Mouse (Mus musculus): ENCODE data around the gene Atrnl1. TPM values are rescaled to one million over a fixed set of nuclear protein-coding genes. Genes with fewer than 3 reads are reported as not detected.
A peak's percentile ranks its signal among the peaks of the same experiment; 100 is the strongest.

The Atrnl1 gene
- polyA plus RNA-seq, 1 experiment from 2014 or later, result 5.6 TPM

GRCm38 (mm10) chr19:57816221-57816996 lies 205.6 kb downstream of the Atrnl1 start:
- DNase-seq (ENCODE audit: low spot score, missing footprints), result peak; percentile 88
- H3K9me3 ChIP-seq (ENCODE audit: control insufficient read depth, low read length), result no peaks in the 10 kb centered on the region
- H3K4me1 ChIP-seq (ENCODE audit: control insufficient read depth, insufficient read depth, low read length), result no peaks in the 10 kb centered on the region
- no peaks in the 10 kb centered on the region for H3K36me3 ChIP-seq (ENCODE audit: control insufficient read depth, insufficient read depth, low read length)
- H3K4me2 ChIP-seq, result no peak overlapping the region
- no peaks in the 10 kb centered on the region for H3K27me3 ChIP-seq (ENCODE audit: control insufficient read depth, insufficient read depth, low read length)
- ATAC-seq (ENCODE audit: low FRiP score), result no peak
- no peak overlapping the region for H3K9ac ChIP-seq (ENCODE audit: low read length)
- no peak overlapping the region for H3K4me3 ChIP-seq (ENCODE audit: low read depth, low read length)
- H3K27ac ChIP-seq (ENCODE audit: low read depth, low read length), result no peak overlapping the region
- WGBS, result 83% methylated on average over 17 of the region's 17 CpGs

GRCm38 (mm10) chr19:57817736-57818135 lies 206.9 kb downstream of the Atrnl1 start:
- no peak for ATAC-seq (ENCODE audit: low FRiP score)
- DNase-seq (ENCODE audit: low spot score, missing footprints), result no peak

GRCm38 (mm10) chr19:57823446-57823845 lies 212.6 kb downstream of the Atrnl1 start:
- Histone ChIP-seq H3K27me3 (ENCODE audit: control insufficient read depth, insufficient read depth, low read length) (no peaks in the 10 kb centered on the region), H3K4me2 (no peak overlapping the region), H3K9ac (ENCODE audit: low read length) (no peak overlapping the region), H3K27ac (ENCODE audit: low read depth, low read length) (no peak overlapping the region), H3K36me3 (ENCODE audit: control insufficient read depth, insufficient read depth, low read length) (no peaks in the 10 kb centered on the region), H3K9me3 (ENCODE audit: control insufficient read depth, low read length) (no peaks in the 10 kb centered on the region), H3K4me1 (ENCODE audit: control insufficient read depth, insufficient read depth, low read length) (no peaks in the 10 kb centered on the region), H3K4me3 (ENCODE audit: low read depth, low read length) (no peak overlapping the region)
- ATAC-seq (ENCODE audit: low FRiP score), result no peak
- WGBS, result 83% methylated on average over 4 of the region's 4 CpGs
- no peak for DNase-seq (ENCODE audit: low spot score, missing footprints)

More at GRCm38 (mm10) chr19:57817736-57818135, 206.9 kb downstream of the Atrnl1 start:
- Histone ChIP-seq H3K4me2 (no peak overlapping the region), H3K27me3 (ENCODE audit: control insufficient read depth, insufficient read depth, low read length) (no peaks in the 10 kb centered on the region), H3K9me3 (ENCODE audit: control insufficient read depth, low read length) (no peaks in the 10 kb centered on the region), H3K4me3 (ENCODE audit: low read depth, low read length) (no peak overlapping the region), H3K9ac (ENCODE audit: low read length) (no peak overlapping the region), H3K27ac (ENCODE audit: low read depth, low read length) (no peak overlapping the region), H3K36me3 (ENCODE audit: control insufficient read depth, insufficient read depth, low read length) (no peaks in the 10 kb centered on the region), H3K4me1 (ENCODE audit: control insufficient read depth, insufficient read depth, low read length) (no peaks in the 10 kb centered on the region)
- WGBS, result 64% methylated on average over 11 of the region's 11 CpGs

GRCm38 (mm10) chr19:57825271-57826207 lies 214.7 kb downstream of the Atrnl1 start:
- Histone ChIP-seq H3K9me3 (ENCODE audit: control insufficient read depth, low read length) (no peaks in the 10 kb centered on the region), H3K4me2 (no peak overlapping the region), H3K36me3 (ENCODE audit: control insufficient read depth, insufficient read depth, low read length) (no peaks in the 10 kb centered on the region), H3K9ac (ENCODE audit: low read length) (no peak overlapping the region), H3K4me3 (ENCODE audit: low read depth, low read length) (no peak overlapping the region), H3K4me1 (ENCODE audit: control insufficient read depth, insufficient read depth, low read length) (no peaks in the 10 kb centered on the region), H3K27me3 (ENCODE audit: control insufficient read depth, insufficient read depth, low read length) (no peaks in the 10 kb centered on the region), H3K27ac (ENCODE audit: low read depth, low read length) (no peak overlapping the region)
- WGBS, result 91% methylated on average over 13 of the region's 13 CpGs
- ATAC-seq (ENCODE audit: low FRiP score) (no peak), DNase-seq (ENCODE audit: low spot score, missing footprints) (no peak)

- no peak overlapping the region for H3K4me3 ChIP-seq (ENCODE audit: low read depth, low read length)
- ATAC-seq (ENCODE audit: low FRiP score) (no peak), DNase-seq (ENCODE audit: low spot score, missing footprints) (no peak)
- H3K9ac ChIP-seq (ENCODE audit: low read length), result no peak overlapping the region
- no peak overlapping the region for H3K27ac ChIP-seq (ENCODE audit: low read depth, low read length)
- no peaks in the 10 kb centered on the region for H3K36me3 ChIP-seq (ENCODE audit: control insufficient read depth, insufficient read depth, low read length)
- H3K4me1 ChIP-seq (ENCODE audit: control insufficient read depth, insufficient read depth, low read length), result no peaks in the 10 kb centered on the region
- no peaks in the 10 kb centered on the region for H3K9me3 ChIP-seq (ENCODE audit: control insufficient read depth, low read length)
- no peak overlapping the region for H3K4me2 ChIP-seq
- 93% methylated on average over 7 of the region's 7 CpGs for WGBS
- no peaks in the 10 kb centered on the region for H3K27me3 ChIP-seq (ENCODE audit: control insufficient read depth, insufficient read depth, low read length)
Measured at GRCm38 (mm10) chr19:57833083-57833482, 222.2 kb downstream of the Atrnl1 start.

- H3K4me1 ChIP-seq (ENCODE audit: control insufficient read depth, insufficient read depth, low read length), result no peaks in the 10 kb centered on the region
- H3K4me2 ChIP-seq, result no peak overlapping the region
- no peaks in the 10 kb centered on the region for H3K27me3 ChIP-seq (ENCODE audit: control insufficient read depth, insufficient read depth, low read length)
- WGBS, result 95% methylated on average over 6 of the region's 6 CpGs
- H3K9ac ChIP-seq (ENCODE audit: low read length), result no peak overlapping the region
- ATAC-seq (ENCODE audit: low FRiP score) (no peak), DNase-seq (ENCODE audit: low spot score, missing footprints) (no peak)
- no peak overlapping the region for H3K4me3 ChIP-seq (ENCODE audit: low read depth, low read length)
- H3K27ac ChIP-seq (ENCODE audit: low read depth, low read length), result no peak overlapping the region
- no peaks in the 10 kb centered on the region for H3K36me3 ChIP-seq (ENCODE audit: control insufficient read depth, insufficient read depth, low read length)
- no peaks in the 10 kb centered on the region for H3K9me3 ChIP-seq (ENCODE audit: control insufficient read depth, low read length)
Measured at GRCm38 (mm10) chr19:57837882-57838281, 227.0 kb downstream of the Atrnl1 start.

GRCm38 (mm10) chr19:57838546-57838945 lies 227.7 kb downstream of the Atrnl1 start:
- ATAC-seq (ENCODE audit: low FRiP score), result no peak
- DNase-seq (ENCODE audit: low spot score, missing footprints), result no peak
- Histone ChIP-seq H3K36me3 (ENCODE audit: control insufficient read depth, insufficient read depth, low read length) (no peaks in the 10 kb centered on the region), H3K27me3 (ENCODE audit: control insufficient read depth, insufficient read depth, low read length) (no peaks in the 10 kb centered on the region), H3K4me3 (ENCODE audit: low read depth, low read length) (no peak overlapping the region), H3K4me2 (no peak overlapping the region), H3K4me1 (ENCODE audit: control insufficient read depth, insufficient read depth, low read length) (no peaks in the 10 kb centered on the region), H3K9me3 (ENCODE audit: control insufficient read depth, low read length) (no peaks in the 10 kb centered on the region; the same call in 1 of the 2 replicates), H3K9ac (ENCODE audit: low read length) (no peak overlapping the region), H3K27ac (ENCODE audit: low read depth, low read length) (no peak overlapping the region)
- 93% methylated on average over 9 of the region's 9 CpGs for WGBS

- ATAC-seq (ENCODE audit: low FRiP score), result no peak
- Histone ChIP-seq H3K27me3 (ENCODE audit: control insufficient read depth, insufficient read depth, low read length) (no peaks in the 10 kb centered on the region), H3K4me2 (no peak overlapping the region), H3K9me3 (ENCODE audit: control insufficient read depth, low read length) (no peaks in the 10 kb centered on the region), H3K4me1 (ENCODE audit: control insufficient read depth, insufficient read depth, low read length) (no peaks in the 10 kb centered on the region), H3K4me3 (ENCODE audit: low read depth, low read length) (no peak overlapping the region), H3K36me3 (ENCODE audit: control insufficient read depth, insufficient read depth, low read length) (no peaks in the 10 kb centered on the region), H3K9ac (ENCODE audit: low read length) (no peak overlapping the region), H3K27ac (ENCODE audit: low read depth, low read length) (no peak overlapping the region)
- no peak for DNase-seq (ENCODE audit: low spot score, missing footprints)
- 87% methylated on average over 6 of the region's 7 CpGs for WGBS
Measured at GRCm38 (mm10) chr19:57849915-57850314, 239.1 kb downstream of the Atrnl1 start.

- Histone ChIP-seq H3K27ac (ENCODE audit: low read depth, low read length) (no peak overlapping the region), H3K27me3 (ENCODE audit: control insufficient read depth, insufficient read depth, low read length) (no peaks in the 10 kb centered on the region), H3K9me3 (ENCODE audit: control insufficient read depth, low read length) (peaks cover 3% of the 10 kb centered on the region; the same call in 1 of the 2 replicates), H3K4me3 (ENCODE audit: low read depth, low read length) (no peak overlapping the region), H3K4me1 (ENCODE audit: control insufficient read depth, insufficient read depth, low read length) (peaks cover 4% of the 10 kb centered on the region; the same call in 1 of the 2 replicates), H3K4me2 (no peak overlapping the region), H3K36me3 (ENCODE audit: control insufficient read depth, insufficient read depth, low read length) (no peaks in the 10 kb centered on the region), H3K9ac (ENCODE audit: low read length) (no peak overlapping the region)
- DNase-seq (ENCODE audit: low spot score, missing footprints) (no peak), ATAC-seq (ENCODE audit: low FRiP score) (no peak)
- WGBS, result 92% methylated on average over 4 of the region's 4 CpGs
Measured at GRCm38 (mm10) chr19:57868350-57868749, 257.5 kb downstream of the Atrnl1 start.
